Mouse (Mus musculus): Measurements from ENCODE around the gene Exd2.

DNA sequence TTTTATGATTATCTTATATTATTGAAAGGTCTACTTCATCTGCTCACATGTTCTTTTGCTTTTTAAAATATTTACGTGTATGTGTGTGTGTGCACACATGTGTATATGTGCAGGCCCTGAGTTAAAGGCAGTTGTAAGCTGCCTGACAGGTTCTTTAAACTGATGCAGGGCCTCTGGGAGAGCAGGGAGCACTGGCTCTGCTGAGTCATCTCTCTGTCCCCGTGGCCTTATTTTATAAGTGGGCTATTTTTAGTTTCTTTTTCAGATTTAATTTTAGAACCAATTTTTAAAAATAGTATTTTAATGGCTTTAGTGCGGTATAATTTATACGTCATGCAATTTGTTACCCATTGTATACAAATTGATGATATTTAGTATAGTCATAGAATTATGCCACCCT lies 9.0 kb downstream of the Exd2 start:
- TF ChIP-seq CTCF (IDR thresholded peaks at IDR 0.05; ENCODE audit: low read depth, low read length) (no peak), POLR2A (IDR thresholded peaks at IDR 0.05; ENCODE audit: extremely low read depth, insufficient read depth, low read length) (no peak)

Measured in liver, adult 2 months (tissue).